Mouse (Mus musculus): ENCODE measurements around the gene Mfap1b.

DNA sequence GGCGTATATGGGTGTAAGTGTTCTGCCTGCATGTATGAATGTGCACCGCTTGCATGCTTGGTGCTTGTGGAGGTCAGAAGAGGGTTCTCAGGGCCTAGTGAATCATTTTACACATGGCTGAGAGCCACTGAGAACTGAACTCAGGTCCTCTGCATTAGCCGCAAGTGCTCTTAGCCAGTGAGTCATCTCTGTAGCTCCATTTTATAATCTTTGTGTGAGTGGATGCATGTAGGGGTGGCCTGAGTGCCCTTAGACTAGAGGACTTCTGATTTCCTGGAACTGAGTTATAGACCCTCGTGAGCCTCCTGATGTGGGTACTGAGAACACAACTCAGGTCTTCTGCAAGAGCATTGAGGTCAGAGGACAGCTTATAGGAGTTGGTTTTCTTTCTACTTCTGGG, 40.3 kb upstream of the Mfap1b start:
- no peak for TF ChIP-seq CTCF (IDR thresholded peaks at IDR 0.05; ENCODE audit: control insufficient read depth, insufficient read depth, low read length)
- TF ChIP-seq POLR2A (IDR thresholded peaks at IDR 0.05; ENCODE audit: borderline replicate concordance, control insufficient read depth, low read depth, low read length) = no peak
